Mouse (Mus musculus) ES-CJ7 (cell line): Measurements from ENCODE around the gene Gpm6a.
"Not testable (repeated sequence)": the region's sequence is repeated elsewhere in the genome, so short reads cannot be mapped to it uniquely, and the experiment has no call there.

Source experiments
- DNase-seq: peaks from one replicate; pipeline ENCODE4 v3.0.0; 2011; ENCODE audit warnings: low read depth, low spot score

Gpm6a gene

GRCm38 (mm10) chr8:55012228-55012627, 57.6 kb downstream of the Gpm6a start:
- DNase-seq = no peak

GRCm38 (mm10) chr8:55017071-55017470, 62.4 kb downstream of the Gpm6a start:
- DNase-seq = no peak

- no peak for DNase-seq
Observed at GRCm38 (mm10) chr8:55025851-55026660, 71.4 kb downstream of the Gpm6a start.

GRCm38 (mm10) chr8:55026661-55027000, 72.0 kb downstream of the Gpm6a start:
- DNase-seq = no peak

GRCm38 (mm10) chr8:55028371-55028770, 73.7 kb downstream of the Gpm6a start:
- DNase-seq = no peak

GRCm38 (mm10) chr8:55031099-55031498, 76.5 kb downstream of the Gpm6a start:
- DNase-seq = no peak

- no peak for DNase-seq
Observed at GRCm38 (mm10) chr8:55034309-55034708, 79.7 kb downstream of the Gpm6a start.

- DNase-seq = no peak
Observed at GRCm38 (mm10) chr8:55035416-55035815, 80.8 kb downstream of the Gpm6a start.

- no peak for DNase-seq
Observed at GRCm38 (mm10) chr8:55042955-55043354, 88.3 kb downstream of the Gpm6a start.

- DNase-seq = no peak
Observed at GRCm38 (mm10) chr8:55048396-55048795, 93.8 kb downstream of the Gpm6a start.

- DNase-seq = no peak
Observed at GRCm38 (mm10) chr8:55049979-55050378, 95.3 kb downstream of the Gpm6a start.

- DNase-seq = not testable (repeated sequence)
Observed at GRCm38 (mm10) chr8:55068811-55069210, 114.2 kb downstream of the Gpm6a start.

GRCm38 (mm10) chr8:55073481-55073880, 118.8 kb downstream of the Gpm6a start:
- DNase-seq = no peak

- no peak for DNase-seq
Observed at GRCm38 (mm10) chr8:55102195-55102594, 147.6 kb downstream of the Gpm6a start.

GRCm38 (mm10) chr8:55103065-55103464, 148.4 kb downstream of the Gpm6a start:
- no peak for DNase-seq

- peak; percentile 5 for DNase-seq
Observed at GRCm38 (mm10) chr8:55103891-55104481, 149.3 kb downstream of the Gpm6a start.
